In the genomic region with DNA sequence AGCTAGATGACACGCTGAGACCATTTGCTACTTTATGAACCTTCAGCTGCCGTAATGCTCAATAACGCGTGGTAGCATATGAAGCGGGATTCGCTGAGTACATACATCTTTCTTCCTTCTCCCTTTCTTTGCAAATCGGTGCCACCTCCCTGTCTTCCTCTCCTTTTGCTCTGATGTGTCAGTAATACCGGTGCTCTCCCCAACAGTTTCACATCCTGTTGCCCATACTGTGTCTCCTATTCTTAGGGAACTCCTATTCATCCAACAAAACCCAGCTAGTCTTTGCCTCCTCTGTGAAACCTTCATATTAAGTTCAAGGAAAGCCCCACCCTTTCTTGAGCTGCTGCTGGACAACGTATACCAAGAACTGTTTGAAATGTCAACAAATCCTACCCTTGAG, we compare ENCODE assay signal across 25 mouse cellular contexts.
"Had no signal": no experiment of that assay in that cellular context is flagged by ENCODE, and none has a peak within 500 bp of the region (broad histone marks: within the 10 kb centered on the region; RNA-seq: fewer than 3 reads in every experiment).

No protein-coding gene starts in this region.

- H3K9me3 ChIP-seq: embryonic facial prominence, embryonic 10.5 days; embryonic facial prominence, embryonic 12.5 days; embryonic facial prominence, embryonic 13.5 days; embryonic facial prominence, embryonic 15.5 days; forebrain, embryonic 12.5 days; forebrain, embryonic 13.5 days; forebrain, embryonic 15.5 days had no signal

- H3K4me3 ChIP-seq: embryonic facial prominence, embryonic 10.5 days; embryonic facial prominence, embryonic 12.5 days; embryonic facial prominence, embryonic 13.5 days; embryonic facial prominence, embryonic 15.5 days; erythroblast, embryonic 14.5 days; forebrain, embryonic 12.5 days; forebrain, embryonic 13.5 days; forebrain, embryonic 15.5 days; gastrocnemius, adult 2 months; heart, adult 2 months had no signal

- H3K27ac ChIP-seq: embryonic facial prominence, embryonic 10.5 days; embryonic facial prominence, embryonic 12.5 days; embryonic facial prominence, embryonic 13.5 days; embryonic facial prominence, embryonic 15.5 days; forebrain, embryonic 12.5 days; forebrain, embryonic 13.5 days; forebrain, embryonic 15.5 days; gastrocnemius, adult 2 months; heart, adult 2 months had no signal

- H3K4me2 ChIP-seq: embryonic facial prominence, embryonic 12.5 days; embryonic facial prominence, embryonic 13.5 days; embryonic facial prominence, embryonic 15.5 days; forebrain, embryonic 12.5 days; forebrain, embryonic 13.5 days; forebrain, embryonic 15.5 days; heart, embryonic 11.5 days had no signal

- H3K27me3 ChIP-seq: embryonic facial prominence, embryonic 12.5 days; embryonic facial prominence, embryonic 15.5 days; forebrain, embryonic 12.5 days; forebrain, embryonic 13.5 days; forebrain, embryonic 15.5 days had no signal

- DNase-seq: cerebellum, adult 8-10 months; cerebellum, adult 9-10 months; cerebellum, adult 9-11 months; cerebellum, postnatal 10 days; cerebellum, postnatal 14 days; cerebellum, postnatal 25 days; cerebellum, postnatal 36 days; embryo, embryonic 11 days; forebrain, postnatal 0 days; gastrocnemius, adult 2 months; gastrocnemius, postnatal 10 days; gastrocnemius, postnatal 14 days; gastrocnemius, postnatal 25 days; gastrocnemius, postnatal 36 days; heart, adult 18-20 months; heart, adult 2 months had no signal

- H3K36me3 ChIP-seq: embryonic facial prominence, embryonic 10.5 days; embryonic facial prominence, embryonic 12.5 days; embryonic facial prominence, embryonic 13.5 days; embryonic facial prominence, embryonic 15.5 days; forebrain, embryonic 12.5 days; forebrain, embryonic 15.5 days had no signal

- H3K9ac ChIP-seq: embryonic facial prominence, embryonic 12.5 days; embryonic facial prominence, embryonic 13.5 days; embryonic facial prominence, embryonic 15.5 days; forebrain, embryonic 12.5 days; forebrain, embryonic 13.5 days; forebrain, embryonic 15.5 days; forebrain, postnatal 0 days had no signal
